Mouse (Mus musculus): ENCODE measurements at regions not wholly inside any gene's neighbourhood (a gene's known extent, or its start where the extent isn't known, plus 50 kb on each side); places are given as distances from the start of the nearest gene placed in this dataset.
A peak's percentile ranks its signal among the peaks of the same experiment; 100 is the strongest.

GRCm38 (mm10) chr16:49965528-49966250, 165.4 kb downstream of the Cd47 start:
- H3K27ac ChIP-seq = no peak overlapping the region
- H3K4me1 ChIP-seq = peaks cover 19% of the 10 kb centered on the region
- peak; percentile 84 for ATAC-seq
- H3K4me2 ChIP-seq = no peak overlapping the region
- H3K9me3 ChIP-seq (replicated peaks) = no peaks in the 10 kb centered on the region
- H3K4me3 ChIP-seq = no peak overlapping the region
- no peaks in the 10 kb centered on the region for H3K36me3 ChIP-seq (ENCODE audit: poor library complexity, severe bottlenecking)
- no peaks in the 10 kb centered on the region for H3K27me3 ChIP-seq
- 45% methylated on average over 7 of the region's 7 CpGs for WGBS
- H3K9ac ChIP-seq = no peak overlapping the region

GRCm38 (mm10) chr16:49966251-49966588, 165.9 kb downstream of the Cd47 start:
- WGBS = 74% methylated on average over 2 of the region's 2 CpGs
- no peak for ATAC-seq
- no peaks in the 10 kb centered on the region for H3K36me3 ChIP-seq (ENCODE audit: poor library complexity, severe bottlenecking)

GRCm38 (mm10) chr16:49967110-49967509, 166.8 kb downstream of the Cd47 start:
- WGBS = 76% methylated on average over 7 of the region's 7 CpGs
- no peak for ATAC-seq
- H3K36me3 ChIP-seq (ENCODE audit: poor library complexity, severe bottlenecking) = no peaks in the 10 kb centered on the region

More at GRCm38 (mm10) chr16:49966251-49966588, 165.9 kb downstream of the Cd47 start:
- Histone ChIP-seq H3K4me3 (no peak overlapping the region), H3K4me1 (peaks cover 19% of the 10 kb centered on the region), H3K9ac (no peak overlapping the region), H3K27me3 (no peaks in the 10 kb centered on the region), H3K9me3 (replicated peaks) (no peaks in the 10 kb centered on the region), H3K27ac (no peak overlapping the region), H3K4me2 (no peak overlapping the region)

DNA sequence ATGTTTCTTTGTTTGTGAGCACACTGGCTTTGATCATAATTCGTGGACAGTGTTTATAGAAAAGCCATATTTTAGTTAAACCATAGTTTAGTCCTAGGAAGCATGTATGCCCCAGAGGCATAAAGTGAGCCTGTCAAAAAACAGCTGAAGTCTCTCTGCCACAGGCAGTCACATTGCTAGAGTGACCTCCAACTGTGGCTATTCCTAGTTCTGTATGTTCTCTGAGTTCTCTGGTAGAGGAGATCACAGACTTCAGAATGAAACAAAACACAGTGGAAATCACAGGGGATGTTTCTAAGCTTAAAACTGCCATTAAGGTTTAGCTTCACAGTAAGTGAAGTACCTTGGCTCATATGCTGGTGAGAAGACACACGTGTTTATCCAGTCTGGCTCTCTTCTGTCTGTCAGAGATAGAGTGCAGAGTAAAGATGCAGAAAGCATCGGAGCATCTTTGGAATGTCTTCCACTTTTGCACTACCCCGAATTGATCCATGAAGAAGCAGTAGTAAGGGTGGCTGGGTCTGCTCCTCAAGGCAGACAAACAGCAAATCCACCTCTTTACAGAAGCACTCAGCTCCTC, 168.0 kb downstream of the Cd47 start:
- H3K4me3 ChIP-seq = no peak overlapping the region
- no peaks in the 10 kb centered on the region for H3K36me3 ChIP-seq (ENCODE audit: poor library complexity, severe bottlenecking)
- no peak for ATAC-seq
- H3K4me2 ChIP-seq = no peak overlapping the region
- H3K27me3 ChIP-seq = no peaks in the 10 kb centered on the region
- H3K27ac ChIP-seq = no peak overlapping the region
- peaks cover 19% of the 10 kb centered on the region for H3K4me1 ChIP-seq
- H3K9me3 ChIP-seq (replicated peaks) = no peaks in the 10 kb centered on the region
- WGBS = 80% methylated on average over 4 of the region's 4 CpGs
- H3K9ac ChIP-seq = no peak overlapping the region

More at GRCm38 (mm10) chr16:49967110-49967509, 166.8 kb downstream of the Cd47 start:
- H3K4me1 ChIP-seq = peaks cover 19% of the 10 kb centered on the region
- no peak overlapping the region for H3K27ac ChIP-seq
- H3K27me3 ChIP-seq = no peaks in the 10 kb centered on the region
- H3K9me3 ChIP-seq (replicated peaks) = no peaks in the 10 kb centered on the region
- no peak overlapping the region for H3K4me2 ChIP-seq
- no peak overlapping the region for H3K9ac ChIP-seq
- H3K4me3 ChIP-seq = no peak overlapping the region

GRCm38 (mm10) chr16:49969035-49969434, 168.7 kb downstream of the Cd47 start:
- no peak overlapping the region for H3K4me2 ChIP-seq

GRCm38 (mm10) chr16:49969693-49970296, 169.5 kb downstream of the Cd47 start:
- no peaks in the 10 kb centered on the region for H3K27me3 ChIP-seq
- no peak overlapping the region for H3K4me2 ChIP-seq
- no peak overlapping the region for H3K27ac ChIP-seq
- no peak overlapping the region for H3K4me3 ChIP-seq
- H3K4me1 ChIP-seq = peaks cover 18% of the 10 kb centered on the region
- ATAC-seq = peak; percentile 11; the same call in 1 of the 2 replicates
- H3K9me3 ChIP-seq (replicated peaks) = no peaks in the 10 kb centered on the region
- no peaks in the 10 kb centered on the region for H3K36me3 ChIP-seq (ENCODE audit: poor library complexity, severe bottlenecking)
- 91% methylated on average over 2 of the region's 2 CpGs for WGBS
- H3K9ac ChIP-seq = no peak overlapping the region

More at GRCm38 (mm10) chr16:49969035-49969434, 168.7 kb downstream of the Cd47 start:
- 90% methylated on average over 4 of the region's 4 CpGs for WGBS
- H3K27ac ChIP-seq = no peak overlapping the region
- no peaks in the 10 kb centered on the region for H3K9me3 ChIP-seq (replicated peaks)
- H3K4me1 ChIP-seq = peaks cover 19% of the 10 kb centered on the region
- no peak overlapping the region for H3K9ac ChIP-seq
- H3K4me3 ChIP-seq = no peak overlapping the region
- ATAC-seq = no peak
- H3K27me3 ChIP-seq = no peaks in the 10 kb centered on the region
- no peaks in the 10 kb centered on the region for H3K36me3 ChIP-seq (ENCODE audit: poor library complexity, severe bottlenecking)

GRCm38 (mm10) chr16:49970297-49970804, 170.0 kb downstream of the Cd47 start:
- H3K9ac ChIP-seq = no peak overlapping the region
- H3K4me2 ChIP-seq = no peak overlapping the region
- no peaks in the 10 kb centered on the region for H3K9me3 ChIP-seq (replicated peaks)
- WGBS = 67% methylated on average over 2 of the region's 2 CpGs
- no peaks in the 10 kb centered on the region for H3K27me3 ChIP-seq
- H3K27ac ChIP-seq = no peak overlapping the region
- H3K4me1 ChIP-seq = peaks cover 12% of the 10 kb centered on the region
- ATAC-seq = peak; percentile 70; the same call in 1 of the 2 replicates
- no peaks in the 10 kb centered on the region for H3K36me3 ChIP-seq (ENCODE audit: poor library complexity, severe bottlenecking)
- no peak overlapping the region for H3K4me3 ChIP-seq

DNA sequence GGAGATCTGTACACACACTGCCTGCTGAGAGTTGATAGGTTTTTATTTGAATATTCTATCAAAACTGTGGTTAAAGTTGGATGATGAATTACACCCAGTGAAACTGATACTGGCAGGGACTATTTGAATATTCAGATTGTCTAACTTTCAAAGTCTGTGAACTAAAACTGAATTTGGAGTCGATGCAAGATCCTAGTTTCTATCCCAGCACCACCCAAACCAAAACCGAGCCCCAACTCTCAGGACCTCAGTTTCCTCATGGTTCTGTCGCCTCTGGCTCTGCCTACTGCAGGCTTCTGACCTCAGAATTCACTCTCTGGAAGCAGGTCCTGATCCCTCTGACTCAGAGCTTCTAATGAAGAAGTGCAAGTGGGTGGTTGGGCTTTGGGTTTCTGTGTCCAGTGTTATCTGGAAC, 170.8 kb downstream of the Cd47 start:
- 85% methylated on average over 3 of the region's 3 CpGs for WGBS

GRCm38 (mm10) chr16:49977276-49977675, 176.9 kb downstream of the Cd47 start:
- ATAC-seq = no peak
- no peaks in the 10 kb centered on the region for H3K9me3 ChIP-seq (replicated peaks)
- H3K4me3 ChIP-seq = no peak overlapping the region
- no peak overlapping the region for H3K27ac ChIP-seq
- peaks cover 8% of the 10 kb centered on the region for H3K4me1 ChIP-seq
- 87% methylated on average over 2 of the region's 2 CpGs for WGBS
- H3K4me2 ChIP-seq = no peak overlapping the region
- no peak overlapping the region for H3K9ac ChIP-seq
- H3K27me3 ChIP-seq = no peaks in the 10 kb centered on the region
- H3K36me3 ChIP-seq (ENCODE audit: poor library complexity, severe bottlenecking) = no peaks in the 10 kb centered on the region

More for the DNA sequence above, 170.8 kb downstream of the Cd47 start:
- no peak overlapping the region for H3K4me2 ChIP-seq
- no peaks in the 10 kb centered on the region for H3K36me3 ChIP-seq (ENCODE audit: poor library complexity, severe bottlenecking)
- H3K4me1 ChIP-seq = peaks cover 4% of the 10 kb centered on the region; the same call in 1 of the 2 replicates
- H3K9ac ChIP-seq = no peak overlapping the region
- no peak overlapping the region for H3K4me3 ChIP-seq
- no peak for ATAC-seq
- H3K27ac ChIP-seq = no peak overlapping the region
- H3K27me3 ChIP-seq = no peaks in the 10 kb centered on the region
- H3K9me3 ChIP-seq (replicated peaks) = no peaks in the 10 kb centered on the region

DNA sequence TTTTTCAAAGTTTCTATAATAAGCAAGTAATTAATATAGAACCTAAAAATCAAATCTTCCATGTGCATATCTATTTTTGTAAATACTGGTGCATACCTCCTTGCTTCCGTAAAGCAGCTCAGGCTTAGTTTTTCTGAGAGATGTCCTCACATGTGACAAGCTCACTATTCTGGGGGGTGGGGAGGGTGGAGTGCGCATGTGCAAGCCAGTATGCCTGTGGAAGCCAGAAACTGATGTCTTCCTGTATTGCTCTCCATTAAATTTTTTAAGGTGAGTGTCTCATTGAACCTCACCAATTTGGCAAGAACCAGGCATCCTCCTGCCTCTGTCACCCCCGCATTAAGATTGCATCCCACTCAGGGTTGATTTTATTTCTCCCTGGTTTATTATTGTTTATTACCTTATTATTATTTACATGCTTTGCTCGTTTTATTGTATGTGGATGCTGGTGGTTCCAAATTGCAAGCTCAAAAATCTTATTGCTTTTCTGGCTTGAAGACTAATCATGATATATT, 179.2 kb downstream of the Cd47 start:
- H3K36me3 ChIP-seq (ENCODE audit: poor library complexity, severe bottlenecking) = no peaks in the 10 kb centered on the region
- 94% methylated on average over 4 of the region's 4 CpGs for WGBS
- H3K27ac ChIP-seq = no peak overlapping the region
- no peak for ATAC-seq
- H3K4me2 ChIP-seq = no peak overlapping the region
- H3K4me3 ChIP-seq = no peak overlapping the region
- no peaks in the 10 kb centered on the region for H3K9me3 ChIP-seq (replicated peaks)
- no peaks in the 10 kb centered on the region for H3K27me3 ChIP-seq
- H3K4me1 ChIP-seq = peaks cover 11% of the 10 kb centered on the region
- H3K9ac ChIP-seq = no peak overlapping the region

DNA sequence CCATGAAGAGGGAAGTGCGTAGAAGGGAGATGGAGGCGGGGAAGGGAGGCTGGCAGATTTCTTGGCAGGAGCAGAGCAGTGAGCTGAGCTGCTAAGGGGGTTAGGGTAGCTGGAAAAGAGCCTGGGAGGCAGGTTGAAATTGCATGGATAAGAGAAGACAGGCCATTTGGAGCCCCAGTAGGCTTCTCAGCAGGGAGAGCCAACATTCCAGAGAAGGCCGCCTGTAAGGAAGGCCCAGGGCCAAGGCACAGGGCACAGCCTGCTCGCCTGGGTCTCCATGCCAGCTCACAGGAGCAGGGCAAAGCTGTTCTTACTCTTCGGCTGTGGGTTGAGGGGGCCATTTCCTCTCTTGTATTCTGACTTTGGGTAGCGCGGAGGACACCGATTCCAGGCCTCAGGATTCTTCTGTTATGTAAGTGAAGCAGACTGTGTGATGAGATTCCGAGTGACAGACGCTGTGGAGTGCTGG, 179.9 kb downstream of the Cd47 start:
- H3K27me3 ChIP-seq = no peaks in the 10 kb centered on the region
- H3K4me2 ChIP-seq = no peak overlapping the region
- H3K9ac ChIP-seq = no peak overlapping the region
- H3K9me3 ChIP-seq (replicated peaks) = no peaks in the 10 kb centered on the region
- peaks cover 11% of the 10 kb centered on the region for H3K4me1 ChIP-seq
- H3K4me3 ChIP-seq = no peak overlapping the region
- H3K27ac ChIP-seq = 0 out of 2 replicates have a peak overlapping the region, but pooled peaks have one; percentile 45
- 33% methylated on average over 10 of the region's 10 CpGs for WGBS
- H3K36me3 ChIP-seq (ENCODE audit: poor library complexity, severe bottlenecking) = no peaks in the 10 kb centered on the region
- ATAC-seq = peak; percentile 85

DNA sequence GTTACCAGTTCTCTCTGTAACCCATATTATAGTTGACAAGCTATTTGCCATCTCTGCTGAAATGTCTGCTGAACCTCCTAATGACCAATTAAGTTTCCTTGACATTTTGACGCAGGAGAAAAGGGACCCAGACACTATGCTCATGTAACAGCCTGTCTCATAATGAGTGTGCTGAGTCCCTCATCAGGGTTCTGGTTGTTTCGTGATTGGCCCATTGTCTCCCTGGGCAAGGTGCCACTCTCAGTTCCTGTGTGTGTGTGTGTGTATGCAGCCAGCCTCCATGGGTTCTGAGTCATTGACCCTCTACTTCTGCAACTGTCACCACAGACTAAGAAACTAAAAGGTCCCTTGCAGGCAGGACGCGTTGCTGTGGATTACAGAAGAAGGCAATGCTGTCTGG, 181.8 kb downstream of the Cd47 start:
- Histone ChIP-seq H3K9me3 (replicated peaks) (no peaks in the 10 kb centered on the region), H3K4me3 (no peak overlapping the region), H3K27ac (no peak overlapping the region), H3K9ac (no peak overlapping the region), H3K36me3 (ENCODE audit: poor library complexity, severe bottlenecking) (no peaks in the 10 kb centered on the region), H3K27me3 (no peaks in the 10 kb centered on the region), H3K4me2 (no peak overlapping the region), H3K4me1 (peaks cover 16% of the 10 kb centered on the region)
- ATAC-seq = peak; percentile 61
- 47% methylated on average over 4 of the region's 4 CpGs for WGBS
